Mouse (Mus musculus) liver, embryonic 14.5 days (tissue): ENCODE measurements around the gene Gfpt1.

Source experiments
- CTCF ChIP-seq: IDR thresholded peaks from 2 replicates; pipeline ENCODE4 v1.5.1; 2016; ENCODE audit warnings: antibody characterized with exemption, low read depth, control low read depth
- EP300 ChIP-seq: IDR thresholded peaks from 2 replicates; pipeline ENCODE4 v1.6.1; 2016; ENCODE audit warnings: antibody characterized with exemption, low read depth

DNA sequence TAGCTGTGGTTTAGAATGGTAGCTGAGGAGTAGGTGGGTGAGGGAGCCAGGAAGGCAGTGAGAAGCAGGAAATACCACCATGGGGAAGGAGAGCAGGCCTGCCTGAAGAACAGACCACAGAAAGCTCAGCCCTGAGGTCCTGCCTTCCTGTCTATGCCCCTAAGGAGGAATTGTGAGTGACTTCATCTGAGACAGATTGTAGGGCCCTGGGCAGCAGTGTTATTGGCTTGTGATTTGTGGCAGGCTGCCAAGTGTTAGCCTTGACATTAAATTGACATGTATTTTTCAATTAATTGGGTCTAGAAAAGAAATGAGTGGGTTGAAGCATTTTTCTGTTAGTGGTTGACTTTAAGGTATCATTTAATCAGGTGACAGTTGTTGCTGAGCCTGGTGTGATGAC lies 13.8 kb upstream of the Gfpt1 start:
- TF ChIP-seq CTCF (no peak), EP300 (no peak)
